ENCODE assay signal across 8 mouse cellular contexts in genomic region chr12:84175659-84176061, GRCm38 (mm10). TPM values are rescaled to one million over a fixed set of nuclear protein-coding genes. Genes with fewer than 3 reads are reported as not detected.
A peak's percentile ranks its signal among the peaks of the same experiment; 100 is the strongest.
DNase-seq lines count a peak whose midpoint lies in the region; ATAC-seq lines count a peak whose summit lies in the region.

No protein-coding gene starts in this region.

- H3K9ac ChIP-seq in hindbrain, embryonic 15.5 days, result peak overlapping the region; percentile 61

- peak overlapping the region; percentile 76 for H3K4me2 ChIP-seq in hindbrain, embryonic 15.5 days

- no peaks in the 10 kb centered on the region for H3K27me3 ChIP-seq in hindbrain, embryonic 15.5 days

- H3K27ac ChIP-seq in hindbrain, embryonic 15.5 days (replicated peaks), result peak overlapping the region; percentile 90

- peaks cover 62% of the 10 kb centered on the region for H3K4me1 ChIP-seq in hindbrain, embryonic 15.5 days (replicated peaks)

- peak; percentile 77 for ATAC-seq in hindbrain, embryonic 15.5 days (ENCODE audit: low FRiP score, low read depth)
- ATAC-seq in megakaryocyte, adult 5-6 weeks (ENCODE audit: poor library complexity, severe bottlenecking), result peak; percentile 69

- peak overlapping the region; percentile 43 for H3K4me3 ChIP-seq in hindbrain, embryonic 15.5 days

- under 1% methylated on average over 20 of the region's 20 CpGs for WGBS in hindbrain, embryonic 15.5 days

- H3K9me3 ChIP-seq in hindbrain, embryonic 15.5 days, result no peaks in the 10 kb centered on the region

- peaks cover 12% of the 10 kb centered on the region for H3K36me3 ChIP-seq in hindbrain, embryonic 15.5 days

- DNase-seq in R1 (ENCODE audit: low read depth, low spot score), result peak; percentile 68
- peak; percentile 82 to 84 for DNase-seq in cerebellum, postnatal 14 days
- peak; percentile 63 to 72 for DNase-seq in frontal cortex, postnatal 25 days (ENCODE audit: low spot score in 2 of 2)
- peak; percentile 72 to 85 for DNase-seq in left cerebral cortex, adult 8-10 months (ENCODE audit: low spot score in 2 of 2)
- DNase-seq in right cerebral cortex, adult 2 months (ENCODE audit: low spot score in 2 of 2), result peak; percentile 86 to 89
- peak; percentile 82 for DNase-seq in urinary bladder, postnatal 25 days (ENCODE audit: low spot score)

RNA-seq across cellular contexts. Expression of gene Pnma1, which starts 27.4 kb away (rescaled TPM):
- polyA plus RNA-seq in hindbrain, embryonic 15.5 days (2015; fragmentation: Nextera tagmentation; extraction: Ambion mirVana), result 4.0 and 4.5 TPM in 2 replicates
- total RNA-seq in left cerebral cortex, adult 8-10 months (2022), result 1 to 10 TPM; 5.1 to 6.3 (median 5.8) TPM
- total RNA-seq in megakaryocyte, adult 5-6 weeks (2015), result 0.32 and 0.65 TPM in 2 replicates
- total RNA-seq in megakaryocyte, adult 5-6 weeks (2017), result 0.16 and 0.73 TPM in 2 replicates

RNA-seq across cellular contexts. Expression of gene Elmsan1, which starts 43.0 kb away (rescaled TPM):
- polyA plus RNA-seq in hindbrain, embryonic 15.5 days (2015; fragmentation: Nextera tagmentation; extraction: Ambion mirVana), result 4.5 and 4.9 TPM in 2 replicates
- total RNA-seq in left cerebral cortex, adult 8-10 months (2022), result 10 to 100 TPM; 17.8 to 23.3 (median 20.3) TPM
- total RNA-seq in megakaryocyte, adult 5-6 weeks (2015), result 24.6 and 27.0 TPM in 2 replicates
- total RNA-seq in megakaryocyte, adult 5-6 weeks (2017), result 17.0 and 25.0 TPM in 2 replicates

Comparison
In these comparisons a context has a peak if more than half of its experiments do, and no peak if none do; other contexts are left out.
1. Peak in every context shown above with its lines: DNase-seq, ATAC-seq, H3K4me3 ChIP-seq and H3K27ac ChIP-seq.